Mouse (Mus musculus) limb, embryonic 14.5 days (tissue): ENCODE results near the gene H2al1c. TPM values are rescaled to one million over a fixed set of nuclear protein-coding genes. Genes with fewer than 3 reads are reported as not detected.
"Not testable (repeated sequence)": the region's sequence is repeated elsewhere in the genome, so short reads cannot be mapped to it uniquely, and the experiment has no call there.

ENCODE experiments used
- ATAC-seq: fragments of 200-750 bp; cut with Nextera tagmentation; 2 replicates; pipeline ENCODE4 v1.8.0; 2017; ENCODE audit warnings: low read depth, moderate number of reproducible peaks, moderate TSS enrichment; ENCODE audit not compliant: low FRiP score
- DNase-seq: peaks from one replicate; pipeline ENCODE4 v3.0.0-alpha.2; 2015; ENCODE audit warnings: low spot score
- H3K27ac ChIP-seq: fragments of 300-500 bp; sonication (generic); replicated peaks from 2 replicates; pipeline ENCODE4 v1.5.1; 2014; ENCODE audit warnings: low read depth, mild to moderate bottlenecking, low read length, moderate library complexity, mixed read lengths
- H3K27me3 ChIP-seq: fragments of 300-500 bp; sonication (generic); 2 replicates; pipeline ENCODE4 v1.6.1; 2014; ENCODE audit warnings: low read length, mixed read lengths; ENCODE audit not compliant: control insufficient read depth, insufficient read depth
- H3K36me3 ChIP-seq: fragments of 300-500 bp; sonication (generic); 2 replicates; pipeline ENCODE4 v1.6.1; 2014; ENCODE audit warnings: mild to moderate bottlenecking, low read length, moderate library complexity, mixed read lengths; ENCODE audit not compliant: control insufficient read depth, insufficient read depth
- H3K4me1 ChIP-seq: fragments of 300-500 bp; sonication (generic); 2 replicates; pipeline ENCODE4 v1.6.1; 2014; ENCODE audit warnings: antibody characterized with exemption, low read length, mixed read lengths; ENCODE audit not compliant: control insufficient read depth, insufficient read depth
- H3K4me2 ChIP-seq: fragments of 300-500 bp; sonication (generic); replicated peaks from 2 replicates; pipeline ENCODE4 v1.6.1; 2014; ENCODE audit warnings: low read depth, mild to moderate bottlenecking, low read length, moderate library complexity; ENCODE audit not compliant: severe bottlenecking
- H3K4me3 ChIP-seq: fragments of 300-500 bp; sonication (generic); replicated peaks from 2 replicates; pipeline ENCODE4 v1.5.1; 2014; ENCODE audit warnings: low read length
- H3K9ac ChIP-seq: fragments of 300-500 bp; sonication (generic); 2 replicates; pipeline ENCODE4 v1.6.1; 2014; ENCODE audit warnings: mild to moderate bottlenecking, low read depth, low read length, moderate library complexity; ENCODE audit not compliant: severe bottlenecking
- H3K9me3 ChIP-seq: fragments of 300-500 bp; sonication (generic); 2 replicates; pipeline ENCODE4 v1.6.1; 2016; ENCODE audit warnings: low read length; ENCODE audit not compliant: control insufficient read depth
- POLR2A ChIP-seq: fragments of 200-500 bp; IDR thresholded peaks from 2 replicates; pipeline ENCODE4 v1.8.0; 2012; ENCODE audit warnings: inconsistent platforms, mild to moderate bottlenecking, moderate library complexity, borderline replicate concordance; ENCODE audit not compliant: insufficient read depth, insufficient read length; ENCODE audit errors: extremely low read depth
- WGBS: fragments of 180-500 bp; shearing (Covaris S2); extraction: QIAGEN DNeasy Blood & Tissue Kit; methylation state at CpG from one replicate; pipeline ENCODE4 v1.1.7; 2014; 5-methylcytosine and 5-hydroxymethylcytosine counted together
- polyA plus RNA-seq, 2 experiments: library from polyadenylated mRNA; depleted of rRNA in 1 of 2; stranded (reverse) in 1 of 2; unstranded in 1 of 2; fragments of >200 nt; fragmentation: Nextera tagmentation in 1 of 2; extraction: Ambion mirVana in 1 of 2; gene quantifications; 2 replicates each; pipeline versions ENCODE4 v1.2.1 to v1.2.3; 2012 to 2014

Gene H2al1c
- polyA plus RNA-seq, 2 experiments = not detected

DNA sequence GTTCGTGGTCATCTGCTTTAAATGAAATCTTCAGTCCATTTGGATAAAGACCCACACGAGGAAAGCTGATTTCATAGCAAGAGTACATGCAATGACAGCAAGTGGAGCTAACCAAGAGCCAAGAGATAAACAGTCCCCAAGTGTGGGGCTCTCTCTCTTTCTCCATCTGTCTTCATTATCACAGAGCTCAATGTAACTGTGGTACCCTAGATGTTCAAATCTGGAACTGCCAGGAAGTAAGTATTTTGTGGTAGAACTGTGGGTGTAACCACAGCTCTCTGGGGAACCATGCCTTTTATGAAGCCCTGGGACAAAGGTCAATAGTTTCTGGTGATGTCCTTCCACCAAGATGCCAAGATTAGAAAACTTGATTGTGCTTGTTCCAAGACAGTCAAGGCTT, 24.7 kb upstream of the H2al1c start:
- DNase-seq (no peak), ATAC-seq (no peak)
- H3K27me3 ChIP-seq = no peaks in the 10 kb centered on the region
- H3K4me3 ChIP-seq = no peak overlapping the region
- WGBS = 67% methylated on average over 2 of the region's 2 CpGs
- H3K9me3 ChIP-seq = no peaks in the 10 kb centered on the region
- no peak overlapping the region for H3K4me2 ChIP-seq
- no peak for TF ChIP-seq POLR2A
- H3K36me3 ChIP-seq = no peaks in the 10 kb centered on the region
- H3K4me1 ChIP-seq = no peaks in the 10 kb centered on the region
- H3K27ac ChIP-seq = no peak overlapping the region
- H3K9ac ChIP-seq = no peak overlapping the region

DNA sequence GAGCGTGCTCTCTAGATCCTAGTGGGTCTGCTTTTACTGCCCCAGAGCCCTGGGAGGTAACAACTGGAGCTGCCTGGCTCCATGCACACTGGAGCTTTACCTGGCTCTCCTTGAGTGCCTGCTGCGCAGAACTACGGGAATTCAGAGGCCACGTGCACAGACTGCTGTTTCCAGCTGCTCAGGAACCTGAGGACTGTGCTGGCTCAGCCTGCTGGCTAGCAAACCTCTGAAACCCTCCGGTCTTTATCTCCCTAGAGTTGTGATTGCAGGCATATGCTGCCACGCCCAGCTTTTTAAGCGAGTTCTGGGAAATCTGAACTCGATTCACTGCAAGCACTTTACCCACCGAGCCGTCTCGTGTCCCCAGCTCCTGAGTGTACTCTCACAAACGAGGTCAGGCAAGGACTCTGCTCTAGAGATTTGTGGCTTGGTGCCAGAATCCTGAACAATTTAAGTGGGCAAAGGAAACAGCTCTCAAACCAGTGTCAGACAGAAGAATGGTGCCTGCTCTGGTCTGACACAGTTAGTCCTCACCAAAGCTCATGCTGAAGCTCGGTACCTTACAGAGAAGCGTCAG, 17.1 kb upstream of the H2al1c start:
- Histone ChIP-seq H3K4me3 (no peak overlapping the region), H3K4me1 (no peaks in the 10 kb centered on the region), H3K27ac (no peak overlapping the region), H3K36me3 (no peaks in the 10 kb centered on the region), H3K27me3 (no peaks in the 10 kb centered on the region), H3K4me2 (no peak overlapping the region), H3K9ac (no peak overlapping the region), H3K9me3 (no peaks in the 10 kb centered on the region)
- WGBS = 55% methylated on average over 14 of the region's 14 CpGs
- no peak for DNase-seq
- no peak for ATAC-seq
- TF ChIP-seq POLR2A = no peak

DNA sequence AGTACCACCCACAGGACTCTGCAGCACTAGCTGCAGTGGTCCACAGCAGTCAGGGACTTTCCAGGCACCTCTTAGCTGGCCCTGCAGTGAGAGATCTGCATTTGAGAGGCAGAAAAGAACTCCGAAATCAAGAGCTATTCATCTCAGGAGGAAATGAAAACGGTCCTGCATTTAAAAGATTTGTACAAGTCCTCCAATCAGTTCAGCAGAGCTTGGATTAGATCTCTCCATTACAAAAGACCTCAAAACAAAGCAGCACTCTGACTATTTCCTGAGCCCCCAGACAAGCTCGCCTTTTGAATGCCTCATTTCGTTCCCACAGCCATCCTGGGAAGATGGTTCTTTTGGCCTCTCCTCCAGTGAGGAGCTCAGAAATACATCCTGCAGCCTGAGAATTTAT, 16.2 kb upstream of the H2al1c start:
- H3K4me1 ChIP-seq = no peaks in the 10 kb centered on the region
- no peak overlapping the region for H3K9ac ChIP-seq
- no peak overlapping the region for H3K4me3 ChIP-seq
- no peak overlapping the region for H3K4me2 ChIP-seq
- no peaks in the 10 kb centered on the region for H3K27me3 ChIP-seq
- no peak for TF ChIP-seq POLR2A
- ATAC-seq = no peak
- H3K36me3 ChIP-seq = no peaks in the 10 kb centered on the region
- H3K27ac ChIP-seq = no peak overlapping the region
- WGBS = 80% methylated on average over 4 of the region's 4 CpGs
- DNase-seq = no peak
- H3K9me3 ChIP-seq = no peaks in the 10 kb centered on the region

DNA sequence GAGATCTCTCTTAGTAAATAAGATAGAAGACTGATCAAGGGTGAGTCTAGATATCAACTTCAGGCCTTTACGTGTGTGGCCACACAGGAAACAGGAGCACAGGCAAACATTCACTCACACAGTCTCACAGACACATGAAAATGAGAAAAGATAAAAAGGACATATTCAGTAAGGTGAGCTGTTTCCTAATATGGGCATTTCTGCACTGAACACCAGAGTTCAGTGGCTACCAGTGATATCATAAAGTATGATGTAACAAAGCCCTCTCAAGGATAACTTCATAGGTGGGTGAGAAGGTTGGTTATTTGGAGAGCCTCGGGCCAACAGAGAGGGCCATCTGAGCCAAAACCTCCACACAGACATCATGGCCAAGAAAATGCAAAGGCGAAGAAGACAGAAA, 6.5 kb upstream of the H2al1c start, which contains the start of gene H2al1a:
Gene H2al1a, plus strand, starts transcription at position 301 of the 400 bp plus-strand sequence.
- no CpG with 5 or more reads among the region's 3 CpGs for WGBS
- DNase-seq, H3K4me3 ChIP-seq, H3K9me3 ChIP-seq, H3K36me3 ChIP-seq, H3K4me1 ChIP-seq, H3K9ac ChIP-seq, H3K27me3 ChIP-seq, H3K27ac ChIP-seq, ATAC-seq, H3K4me2 ChIP-seq: not testable (repeated sequence)

DNA sequence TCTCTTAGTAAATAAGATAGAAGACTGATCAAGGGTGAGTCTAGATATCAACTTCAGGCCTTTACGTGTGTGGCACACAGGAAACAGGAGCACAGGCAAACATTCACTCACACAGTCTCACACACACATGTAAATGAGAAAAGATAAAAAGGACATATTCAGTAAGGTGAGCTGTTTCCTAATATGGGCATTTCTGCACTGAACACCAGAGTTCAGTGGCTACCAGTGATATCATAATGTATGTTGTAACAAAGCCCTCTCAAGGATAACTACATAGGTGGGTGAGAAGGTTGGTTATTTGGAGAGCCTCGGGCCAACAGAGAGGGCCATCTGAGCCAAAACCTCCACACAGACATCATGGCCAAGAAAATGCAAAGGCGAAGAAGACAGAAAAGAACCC, 3.3 kb upstream of the H2al1c start, which contains the start of gene H2al1b:
Gene H2al1b, plus strand, starts transcription at position 301 of the 400 bp plus-strand sequence.
- H3K9me3 ChIP-seq, DNase-seq, H3K4me3 ChIP-seq, H3K36me3 ChIP-seq, H3K4me1 ChIP-seq, H3K4me2 ChIP-seq, ATAC-seq, H3K27ac ChIP-seq, H3K27me3 ChIP-seq, H3K9ac ChIP-seq: not testable (repeated sequence)
- WGBS = 100% methylated on average over 1 of the region's 3 CpGs

DNA sequence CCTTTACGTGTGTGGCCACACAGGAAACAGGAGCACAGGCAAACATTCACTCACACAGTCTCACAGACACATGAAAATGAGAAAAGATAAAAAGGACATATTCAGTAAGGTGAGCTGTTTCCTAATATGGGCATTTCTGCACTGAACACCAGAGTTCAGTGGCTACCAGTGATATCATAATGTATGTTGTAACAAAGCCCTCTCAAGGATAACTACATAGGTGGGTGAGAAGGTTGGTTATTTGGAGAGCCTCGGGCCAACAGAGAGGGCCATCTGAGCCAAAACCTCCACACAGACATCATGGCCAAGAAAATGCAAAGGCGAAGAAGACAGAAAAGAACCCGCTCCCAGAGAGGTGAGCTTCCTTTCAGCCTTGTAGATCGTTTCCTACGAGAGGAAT, 3.1 kb downstream of the H2al1c start, which contains the start of gene H2al1d:
Gene H2al1d, plus strand, starts transcription at position 301 of the 400 bp plus-strand sequence.
- not testable (repeated sequence) for H3K9me3 ChIP-seq, ATAC-seq, H3K27me3 ChIP-seq, DNase-seq, H3K9ac ChIP-seq, H3K4me1 ChIP-seq, H3K4me2 ChIP-seq, H3K4me3 ChIP-seq, H3K36me3 ChIP-seq, H3K27ac ChIP-seq
- WGBS = no CpG with 5 or more reads among the region's 6 CpGs

DNA sequence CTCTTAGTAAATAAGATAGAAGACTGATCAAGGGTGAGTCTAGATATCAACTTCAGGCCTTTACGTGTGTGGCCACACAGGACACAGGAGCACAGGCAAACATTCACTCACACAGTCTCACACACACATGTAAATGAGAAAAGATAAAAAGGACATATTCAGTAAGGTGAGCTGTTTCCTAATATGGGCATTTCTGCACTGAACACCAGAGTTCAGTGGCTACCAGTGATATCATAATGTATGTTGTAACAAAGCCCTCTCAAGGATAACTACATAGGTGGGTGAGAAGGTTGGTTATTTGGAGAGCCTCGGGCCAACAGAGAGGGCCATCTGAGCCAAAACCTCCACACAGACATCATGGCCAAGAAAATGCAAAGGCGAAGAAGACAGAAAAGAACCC, 6.2 kb downstream of the H2al1c start, which contains the start of gene H2al1e:
Gene H2al1e, plus strand, starts transcription at position 301 of the 400 bp plus-strand sequence.
- H3K4me2 ChIP-seq, H3K36me3 ChIP-seq, H3K4me3 ChIP-seq, H3K27ac ChIP-seq, H3K4me1 ChIP-seq, DNase-seq, H3K27me3 ChIP-seq, H3K9ac ChIP-seq, H3K9me3 ChIP-seq, ATAC-seq: not testable (repeated sequence)
- WGBS = no CpG with 5 or more reads among the region's 3 CpGs

DNA sequence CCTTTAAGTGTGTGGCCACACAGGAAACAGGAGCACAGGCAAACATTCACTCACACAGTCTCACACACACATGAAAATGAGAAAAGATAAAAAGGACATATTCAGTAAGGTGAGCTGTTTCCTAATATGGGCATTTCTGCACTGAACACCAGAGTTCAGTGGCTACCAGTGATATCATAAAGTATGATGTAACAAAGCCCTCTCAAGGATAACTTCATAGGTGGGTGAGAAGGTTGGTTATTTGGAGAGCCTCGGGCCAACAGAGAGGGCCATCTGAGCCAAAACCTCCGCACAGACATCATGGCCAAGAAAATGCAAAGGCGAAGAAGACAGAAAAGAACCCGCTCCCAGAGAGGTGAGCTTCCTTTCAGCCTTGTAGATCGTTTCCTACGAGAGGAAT, 9.4 kb downstream of the H2al1c start, which contains the start of gene H2al1f:
Gene H2al1f, plus strand, starts transcription at position 301 of the 400 bp plus-strand sequence.
- not testable (repeated sequence) for ATAC-seq, H3K27me3 ChIP-seq, H3K27ac ChIP-seq, H3K9me3 ChIP-seq, H3K4me3 ChIP-seq, H3K9ac ChIP-seq, DNase-seq, H3K36me3 ChIP-seq, H3K4me1 ChIP-seq, H3K4me2 ChIP-seq
- no CpG with 5 or more reads among the region's 6 CpGs for WGBS
